Mouse (Mus musculus): ENCODE results near the gene A26c2. TPM values are rescaled to one million over a fixed set of nuclear protein-coding genes. Genes with fewer than 3 reads are reported as not detected.

A26c2 gene
- polyA plus RNA-seq (2012), result not detected in 2 replicates

DNA sequence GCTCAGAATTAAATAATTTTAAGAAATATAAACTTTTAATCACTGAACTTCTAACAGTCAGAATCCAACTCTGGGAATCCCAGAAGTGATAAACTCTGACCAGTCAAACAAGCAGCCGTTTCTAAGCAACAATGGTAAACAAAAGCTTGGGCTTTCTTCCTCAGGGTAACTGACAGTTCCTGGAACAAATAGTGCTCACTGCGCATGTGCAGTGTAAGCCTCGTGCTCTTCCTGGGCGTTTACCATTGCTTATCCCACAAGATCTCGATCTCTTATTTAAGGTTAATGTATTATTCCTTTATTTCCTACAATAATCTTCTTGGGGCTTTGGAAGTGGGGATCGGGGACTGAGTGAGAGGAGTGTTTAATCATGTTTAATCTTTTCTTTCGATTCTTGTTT lies at the start of gene A26c2:
A26c2 (minus strand) TSS at position 101 of the 400 bp plus-strand sequence.
- Histone ChIP-seq H3K4me3 (replicated peaks) (no peak within 1 kb of the TSS), H3K36me3 (ENCODE audit: control insufficient read depth) (no peaks in the 10 kb centered on the region), H3K27me3 (ENCODE audit: control insufficient read depth) (no peaks in the 10 kb centered on the region), H3K9me3 (ENCODE audit: control insufficient read depth, low read length) (peaks cover 7% of the 10 kb centered on the region), H3K4me1 (ENCODE audit: control insufficient read depth) (no peaks in the 10 kb centered on the region)
- TF ChIP-seq TAL1 (IDR thresholded peaks at IDR 0.05; ENCODE audit: low read length), result no peak

DNA sequence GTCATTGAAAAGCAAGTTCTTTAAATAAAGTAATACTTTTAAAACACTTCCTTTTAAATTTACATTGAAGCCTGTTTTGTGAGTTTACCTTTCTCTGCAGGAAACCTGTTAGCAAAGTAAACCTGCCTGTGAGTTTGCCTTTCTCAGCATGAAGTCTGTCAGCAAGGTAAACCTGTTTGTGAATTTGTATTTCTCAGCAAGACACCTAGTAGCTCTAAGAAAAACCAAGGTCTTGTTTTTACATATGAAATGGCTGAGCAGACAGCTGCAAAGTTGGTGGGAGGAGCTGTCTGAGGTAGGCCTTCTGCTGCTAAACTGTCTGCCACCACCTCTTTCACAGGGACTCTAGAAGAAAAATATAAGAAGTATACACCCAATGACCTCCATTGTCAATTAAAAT lies 28.0 kb upstream of the A26c2 start:
- Histone ChIP-seq H3K4me1 (ENCODE audit: control insufficient read depth) (no peaks in the 10 kb centered on the region), H3K36me3 (ENCODE audit: control insufficient read depth) (no peaks in the 10 kb centered on the region), H3K4me3 (replicated peaks) (no peak overlapping the region), H3K27me3 (ENCODE audit: control insufficient read depth) (no peaks in the 10 kb centered on the region), H3K9me3 (ENCODE audit: control insufficient read depth, low read length) (peaks cover 3% of the 10 kb centered on the region)
- TF ChIP-seq TAL1 (IDR thresholded peaks at IDR 0.05; ENCODE audit: low read length), result no peak
- no peak for TF ChIP-seq GATA1 (IDR thresholded peaks at IDR 0.05; ENCODE audit: low read length)

All from erythroblast, embryonic 14.5 days (primary cell).